Mouse (Mus musculus): ENCODE measurements around the gene Ngf. TPM values are rescaled to one million over a fixed set of nuclear protein-coding genes. Genes with fewer than 3 reads are reported as not detected.

The Ngf gene
- total and polyA plus RNA-seq, 3 experiments = not detected

GRCm38 (mm10) chr3:102471799-102472198 lies 2.1 kb downstream of the Ngf start:
- no peaks in the 10 kb centered on the region for H3K4me1 ChIP-seq (ENCODE audit: control insufficient read depth in 1 of 2, insufficient read depth in 2 of 2, low read length in 2 of 2)
- no peak overlapping the region for H3K9ac ChIP-seq (ENCODE audit: control insufficient read depth, low read depth, low read length, poor library complexity, severe bottlenecking)
- no peaks in the 10 kb centered on the region for H3K79me2 ChIP-seq (ENCODE audit: control insufficient read depth, insufficient read depth, low read length, poor library complexity)
- no peak overlapping the region for H3K27ac ChIP-seq (ENCODE audit: control insufficient read depth, low read depth, low read length)
- H3K36me3 ChIP-seq (ENCODE audit: control insufficient read depth in 1 of 2, insufficient read depth in 2 of 2, low read length in 2 of 2) = no peaks in the 10 kb centered on the region
- H3K4me3 ChIP-seq (ENCODE audit: control insufficient read depth in 1 of 2, insufficient read depth in 1 of 2, low read depth in 2 of 2, low read length in 2 of 2) = no peak overlapping the region
- TF ChIP-seq POLR2AphosphoS2 (IDR thresholded peaks at IDR 0.05; ENCODE audit: low read length) = no peak
- TF ChIP-seq MYB (IDR thresholded peaks at IDR 0.05; ENCODE audit: low read depth, low read length) = no peak
- TF ChIP-seq MYC (IDR thresholded peaks at IDR 0.05; ENCODE audit: low read depth, low read length) = no peak
- DNase-seq (ENCODE audit: low read depth, low spot score) = no peak
- H3K27me3 ChIP-seq (ENCODE audit: control insufficient read depth in 1 of 2, insufficient read depth in 2 of 2, low read length in 2 of 2) = no peaks in the 10 kb centered on the region; a peak in 1 of 4 replicates
- H3K9me3 ChIP-seq (replicated peaks; ENCODE audit: insufficient read depth, low read length) = no peaks in the 10 kb centered on the region

DNA sequence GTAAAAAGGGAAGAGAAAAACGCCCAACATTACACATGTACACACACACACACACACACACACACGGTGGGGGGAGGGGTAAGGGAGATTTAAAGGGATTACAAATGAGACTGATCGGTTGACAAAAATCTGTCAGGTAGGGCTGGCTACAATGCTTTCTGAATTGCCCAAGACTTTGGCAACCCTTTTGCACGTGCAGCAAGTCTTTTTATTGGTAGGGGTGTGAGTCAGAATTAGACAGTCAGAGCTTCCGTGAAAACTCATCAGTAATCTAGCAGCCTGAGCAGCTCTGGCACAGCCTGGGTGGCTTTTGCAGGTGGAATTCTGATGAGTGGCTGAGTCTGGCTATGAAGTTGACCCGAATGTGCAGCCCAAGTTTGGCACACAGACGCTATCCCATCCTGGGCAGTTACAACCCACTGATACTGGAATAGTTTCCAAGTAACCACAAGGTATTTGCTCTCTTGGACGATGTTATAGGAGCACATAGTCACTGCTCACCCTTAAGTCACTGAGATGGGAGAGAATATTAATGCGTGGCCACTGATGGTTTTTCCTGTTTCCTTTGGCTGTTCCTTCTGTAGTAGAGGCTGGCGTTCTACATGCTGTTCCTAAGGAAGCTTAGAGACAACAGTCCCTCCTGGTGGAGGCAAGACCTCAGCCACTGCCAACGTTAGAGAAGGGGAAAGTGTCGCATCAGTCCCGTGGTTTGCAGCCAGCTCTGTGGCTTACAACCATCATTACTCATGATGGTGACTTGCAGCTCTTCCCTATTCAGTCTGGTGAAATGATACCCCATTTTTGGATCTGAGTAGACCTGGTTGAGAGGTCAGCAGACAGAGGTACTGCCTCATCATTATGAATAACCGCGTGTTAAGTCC lies 4.8 kb downstream of the Ngf start:
- H3K9ac ChIP-seq (ENCODE audit: control insufficient read depth, low read depth, low read length, poor library complexity, severe bottlenecking) = no peak overlapping the region
- no peaks in the 10 kb centered on the region; a peak in 1 of 4 replicates for H3K27me3 ChIP-seq (ENCODE audit: control insufficient read depth in 1 of 2, insufficient read depth in 2 of 2, low read length in 2 of 2)
- no peak for DNase-seq (ENCODE audit: low read depth, low spot score)
- TF ChIP-seq MAFK (IDR thresholded peaks at IDR 0.05; ENCODE audit: borderline replicate concordance, low read depth, low read length) (no peak), MAX (IDR thresholded peaks at IDR 0.05; ENCODE audit: low read length) (no peak), JUND (IDR thresholded peaks at IDR 0.05; ENCODE audit: low read depth, low read length) (no peak), TAL1 (IDR thresholded peaks at IDR 0.05; ENCODE audit: low read length) (no peak), CTCF (IDR thresholded peaks at IDR 0.05 in 2 of 3, conservative IDR thresholded peaks at IDR 0.05 in 1 of 3; ENCODE audit: control insufficient read depth in 1 of 3, insufficient read depth in 1 of 3, low read depth in 2 of 3, low read length in 3 of 3, poor library complexity in 1 of 3, severe bottlenecking in 1 of 3) (no peak), MYB (IDR thresholded peaks at IDR 0.05; ENCODE audit: low read depth, low read length) (no peak)
- no peaks in the 10 kb centered on the region for H3K4me1 ChIP-seq (ENCODE audit: control insufficient read depth in 1 of 2, insufficient read depth in 2 of 2, low read length in 2 of 2)
- no peaks in the 10 kb centered on the region for H3K79me2 ChIP-seq (ENCODE audit: control insufficient read depth, insufficient read depth, low read length, poor library complexity)
- no peaks in the 10 kb centered on the region for H3K36me3 ChIP-seq (ENCODE audit: control insufficient read depth in 1 of 2, insufficient read depth in 2 of 2, low read length in 2 of 2)
- H3K4me3 ChIP-seq (ENCODE audit: control insufficient read depth in 1 of 2, insufficient read depth in 1 of 2, low read depth in 2 of 2, low read length in 2 of 2) = no peak overlapping the region
- no peak overlapping the region for H3K27ac ChIP-seq (ENCODE audit: control insufficient read depth, low read depth, low read length)
- no peaks in the 10 kb centered on the region for H3K9me3 ChIP-seq (replicated peaks; ENCODE audit: insufficient read depth, low read length)

- Histone ChIP-seq H3K9me3 (replicated peaks; ENCODE audit: insufficient read depth, low read length) (no peaks in the 10 kb centered on the region), H3K36me3 (ENCODE audit: control insufficient read depth in 1 of 2, insufficient read depth in 2 of 2, low read length in 2 of 2) (no peaks in the 10 kb centered on the region), H3K27me3 (ENCODE audit: control insufficient read depth in 1 of 2, insufficient read depth in 2 of 2, low read length in 2 of 2) (no peaks in the 10 kb centered on the region), H3K27ac (ENCODE audit: control insufficient read depth, low read depth, low read length) (no peak overlapping the region), H3K79me2 (ENCODE audit: control insufficient read depth, insufficient read depth, low read length, poor library complexity) (no peaks in the 10 kb centered on the region), H3K4me3 (ENCODE audit: control insufficient read depth in 1 of 2, insufficient read depth in 1 of 2, low read depth in 2 of 2, low read length in 2 of 2) (no peak overlapping the region), H3K4me1 (ENCODE audit: control insufficient read depth in 1 of 2, insufficient read depth in 2 of 2, low read length in 2 of 2) (no peaks in the 10 kb centered on the region), H3K9ac (ENCODE audit: control insufficient read depth, low read depth, low read length, poor library complexity, severe bottlenecking) (no peak overlapping the region)
- DNase-seq (ENCODE audit: low read depth, low spot score) = no peak
- TF ChIP-seq E2F4 (IDR thresholded peaks at IDR 0.05; ENCODE audit: borderline replicate concordance, low read depth, low read length) = no peak
- no peak for TF ChIP-seq TBP (IDR thresholded peaks at IDR 0.05; ENCODE audit: low read depth, low read length)
- no peak for TF ChIP-seq UBTF (IDR thresholded peaks at IDR 0.05; ENCODE audit: borderline replicate concordance, insufficient read depth, low read depth, low read length)
- no peak for TF ChIP-seq HCFC1 (IDR thresholded peaks at IDR 0.05; ENCODE audit: low read depth, low read length)
- TF ChIP-seq POLR2AphosphoS5 (IDR thresholded peaks at IDR 0.05; ENCODE audit: borderline replicate concordance, low read depth, low read length) = no peak
- TF ChIP-seq NELFE (IDR thresholded peaks at IDR 0.05; ENCODE audit: low read depth, low read length) = no peak
- no peak for TF ChIP-seq ZC3H11A (IDR thresholded peaks at IDR 0.05; ENCODE audit: low read depth, low read length)
- no peak for TF ChIP-seq MYC (IDR thresholded peaks at IDR 0.05; ENCODE audit: low read depth, low read length)
- no peak for TF ChIP-seq USF1 (IDR thresholded peaks at IDR 0.05; ENCODE audit: low read depth, low read length)
- no peak for TF ChIP-seq MAX (IDR thresholded peaks at IDR 0.05; ENCODE audit: low read length)
- no peak for TF ChIP-seq MEF2A (IDR thresholded peaks at IDR 0.05; ENCODE audit: extremely low read depth, insufficient replicate concordance, low read depth, low read length, poor library complexity, severe bottlenecking)
- no peak for TF ChIP-seq USF2 (IDR thresholded peaks at IDR 0.05; ENCODE audit: borderline replicate concordance in 1 of 2, insufficient read depth in 1 of 2, low read depth in 1 of 2, low read length in 2 of 2)
- TF ChIP-seq POLR2A (IDR thresholded peaks at IDR 0.05; ENCODE audit: control insufficient read depth in 1 of 2, insufficient read depth in 1 of 2, low read depth in 1 of 2, low read length in 2 of 2, poor library complexity in 1 of 2) = no peak
- TF ChIP-seq RCOR1 (IDR thresholded peaks at IDR 0.05; ENCODE audit: low read depth, low read length) = no peak
- TF ChIP-seq BHLHE40 (IDR thresholded peaks at IDR 0.05; ENCODE audit: borderline replicate concordance, low read depth, low read length) = no peak
- TF ChIP-seq ETS1 (IDR thresholded peaks at IDR 0.05; ENCODE audit: low read depth, low read length) = no peak
Measured at GRCm38 (mm10) chr3:102477917-102478694, 8.4 kb downstream of the Ngf start.
